Mouse (Mus musculus) embryonic facial prominence, embryonic 10.5 days (tissue): ENCODE results near the gene Dnajc7. TPM values are rescaled to one million over a fixed set of nuclear protein-coding genes. Genes with fewer than 3 reads are reported as not detected.

ENCODE experiments used
- DNase-seq: peaks from one replicate; pipeline ENCODE4 v3.0.0-alpha.2; 2017; ENCODE audit warnings: low spot score
- H3K27ac ChIP-seq: fragments of 300-500 bp; sonication (generic); replicated peaks from 2 replicates; pipeline ENCODE4 v1.5.1; 2016; ENCODE audit warnings: mild to moderate bottlenecking
- H3K27me3 ChIP-seq: fragments of 300-500 bp; sonication (generic); replicated peaks from 2 replicates; pipeline ENCODE4 v1.6.1; 2016; ENCODE audit warnings: low read depth, mild to moderate bottlenecking; ENCODE audit not compliant: poor library complexity, severe bottlenecking
- H3K36me3 ChIP-seq: fragments of 300-500 bp; sonication (generic); replicated peaks from 2 replicates; pipeline ENCODE4 v1.6.1; 2016; ENCODE audit warnings: mild to moderate bottlenecking, moderate library complexity
- H3K4me1 ChIP-seq: fragments of 300-500 bp; sonication (generic); 2 replicates; pipeline ENCODE4 v1.6.1; 2016
- H3K4me3 ChIP-seq: fragments of 300-500 bp; sonication (generic); 2 replicates; pipeline ENCODE4 v1.5.1; 2016; ENCODE audit warnings: mild to moderate bottlenecking, moderate library complexity
- H3K9me3 ChIP-seq: fragments of 300-500 bp; sonication (generic); 2 replicates; pipeline ENCODE4 v1.6.1; 2016; ENCODE audit warnings: mild to moderate bottlenecking
- WGBS: fragments of 180-500 bp; shearing (Covaris S2); methylation state at CpG from one replicate; pipeline ENCODE4 v1.1.7; 2016; 5-methylcytosine and 5-hydroxymethylcytosine counted together
- polyA plus RNA-seq: library from polyadenylated mRNA; unstranded; fragments of >200 nt; fragmentation: Nextera tagmentation; extraction: Ambion mirVana; gene quantifications from 2 replicates; pipeline ENCODE4 v1.2.1, GENCODE M21; 2016

The Dnajc7 gene
- polyA plus RNA-seq, 1 experiment from 2014 or later, result 279 TPM

- peak; percentile 86 for DNase-seq
- WGBS, result 2% methylated on average over 47 of the region's 47 CpGs
- H3K4me3 ChIP-seq, result peak within 1 kb of the TSS; percentile 79
- H3K4me1 ChIP-seq, result peaks cover 36% of the 10 kb centered on the region
- no peaks in the 10 kb centered on the region for H3K9me3 ChIP-seq
- H3K27ac ChIP-seq, result peak within 1 kb of the TSS; percentile 84
- H3K36me3 ChIP-seq, result peaks cover 35% of the 10 kb centered on the region
- peaks cover 41% of the 10 kb centered on the region for H3K27me3 ChIP-seq
These were observed 45.1 kb downstream of the Dnajc7 start, which contains the start of gene Cnp for GRCm38 (mm10) chr11:100574708-100575483. Gene Cnp, plus strand, starts transcription at chr11:100574904.

DNA sequence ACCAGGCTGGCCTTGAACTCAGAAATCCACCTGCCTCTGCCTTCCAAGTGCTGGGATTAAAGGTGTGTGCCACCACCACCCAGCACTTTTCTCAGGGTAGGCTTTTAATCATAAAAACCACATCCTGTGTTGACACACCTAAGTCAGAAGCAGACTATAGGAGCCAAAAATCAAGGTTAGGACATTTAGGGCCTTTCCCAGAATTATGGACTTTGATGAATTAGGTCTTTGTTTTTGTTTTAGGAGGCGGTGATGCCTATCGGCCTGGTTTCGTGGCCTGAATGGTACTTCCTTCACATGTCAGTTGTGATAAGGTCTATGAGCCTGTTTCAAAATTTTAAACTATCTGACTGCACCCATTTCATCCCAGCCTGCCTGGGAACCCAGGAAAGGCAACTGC is 45.8 kb downstream of the Dnajc7 start:
- Histone ChIP-seq H3K27me3 (peaks cover 41% of the 10 kb centered on the region), H3K4me3 (peak overlapping the region; percentile 79), H3K4me1 (peaks cover 37% of the 10 kb centered on the region), H3K9me3 (no peaks in the 10 kb centered on the region), H3K27ac (peak overlapping the region; percentile 84; the same call in 1 of the 2 replicates), H3K36me3 (peaks cover 28% of the 10 kb centered on the region)
- WGBS, result 91% methylated on average over 3 of the region's 3 CpGs
- no peak for DNase-seq

GRCm38 (mm10) chr11:100571202-100571567 is 48.8 kb downstream of the Dnajc7 start:
- H3K36me3 ChIP-seq, result peaks cover under 1% of the 10 kb centered on the region
- H3K27me3 ChIP-seq, result peaks cover 35% of the 10 kb centered on the region
- H3K9me3 ChIP-seq, result no peaks in the 10 kb centered on the region
- no peak overlapping the region; the same call in 1 of the 2 replicates for H3K27ac ChIP-seq
- peak; percentile 21 for DNase-seq
- peak overlapping the region; percentile 30 for H3K4me3 ChIP-seq
- 15% methylated on average over 16 of the region's 16 CpGs for WGBS
- H3K4me1 ChIP-seq, result peaks cover 42% of the 10 kb centered on the region

- Histone ChIP-seq H3K9me3 (no peaks in the 10 kb centered on the region), H3K36me3 (no peaks in the 10 kb centered on the region), H3K27me3 (peaks cover 30% of the 10 kb centered on the region), H3K4me3 (peak overlapping the region; percentile 30), H3K4me1 (peaks cover 36% of the 10 kb centered on the region), H3K27ac (no peak overlapping the region)
- DNase-seq, result peak; percentile 77
- WGBS, result 16% methylated on average over 8 of the region's 8 CpGs
These were observed 49.4 kb downstream of the Dnajc7 start for GRCm38 (mm10) chr11:100570430-100571201.

DNA sequence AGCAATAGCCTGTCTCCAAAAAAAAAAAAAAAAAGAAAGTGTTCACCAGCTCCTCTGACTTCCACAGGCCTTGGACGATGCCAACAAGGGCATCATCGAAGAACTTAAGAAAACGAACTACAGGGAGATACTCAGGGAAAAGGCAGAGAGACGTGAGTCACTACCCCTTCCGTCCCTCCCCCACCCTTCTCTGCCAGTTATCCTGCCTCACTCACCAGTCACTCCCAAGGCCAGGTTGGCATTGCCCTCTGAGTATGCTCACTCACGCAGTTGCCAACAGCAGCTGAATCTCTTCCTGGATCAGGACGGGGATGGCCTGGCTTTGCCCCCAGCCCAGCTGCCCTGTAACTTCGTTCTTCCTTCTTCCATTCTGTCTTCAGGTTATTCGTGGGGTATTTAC is 50.2 kb downstream of the Dnajc7 start:
- H3K4me3 ChIP-seq, result no peak overlapping the region
- WGBS, result 68% methylated on average over 9 of the region's 9 CpGs
- peaks cover 26% of the 10 kb centered on the region for H3K27me3 ChIP-seq
- no peaks in the 10 kb centered on the region for H3K36me3 ChIP-seq
- no peaks in the 10 kb centered on the region for H3K9me3 ChIP-seq
- H3K27ac ChIP-seq, result no peak overlapping the region
- no peak for DNase-seq
- H3K4me1 ChIP-seq, result peaks cover 28% of the 10 kb centered on the region

- WGBS, result 81% methylated on average over 8 of the region's 8 CpGs
- no peaks in the 10 kb centered on the region for H3K9me3 ChIP-seq
These were observed 51.3 kb downstream of the Dnajc7 start for GRCm38 (mm10) chr11:100568692-100569091.

DNA sequence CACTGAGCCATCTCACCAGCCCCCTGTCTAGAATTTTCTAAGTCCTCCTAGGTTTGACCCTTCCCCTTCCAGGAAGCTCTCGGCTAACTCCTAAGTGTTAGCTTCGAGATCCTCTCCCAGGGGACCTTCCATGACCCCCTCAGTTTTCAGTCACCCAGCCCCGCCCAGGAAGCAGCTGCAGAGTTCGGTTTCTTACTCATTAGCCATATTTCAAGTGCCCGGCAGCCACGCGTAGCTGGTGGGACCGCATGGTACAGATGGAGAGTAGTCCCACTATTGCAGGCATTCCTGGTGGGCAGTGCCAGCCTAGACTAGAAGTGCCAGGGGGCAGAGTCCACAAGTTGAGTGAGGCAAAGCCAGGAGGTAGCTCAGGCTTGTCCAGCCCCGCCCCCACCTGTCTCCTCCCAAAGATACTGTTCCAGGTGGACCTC is 52.1 kb downstream of the Dnajc7 start:
- no peak overlapping the region for H3K27ac ChIP-seq
- H3K36me3 ChIP-seq, result no peaks in the 10 kb centered on the region
- DNase-seq, result no peak
- no peaks in the 10 kb centered on the region for H3K9me3 ChIP-seq
- 69% methylated on average over 9 of the region's 9 CpGs for WGBS
- peaks cover 25% of the 10 kb centered on the region for H3K4me1 ChIP-seq
- no peak overlapping the region for H3K4me3 ChIP-seq
- peaks cover 23% of the 10 kb centered on the region for H3K27me3 ChIP-seq

More at GRCm38 (mm10) chr11:100568692-100569091, 51.3 kb downstream of the Dnajc7 start:
- peaks cover 25% of the 10 kb centered on the region for H3K4me1 ChIP-seq
- no peak overlapping the region for H3K27ac ChIP-seq
- DNase-seq, result no peak
- H3K36me3 ChIP-seq, result no peaks in the 10 kb centered on the region
- no peak overlapping the region for H3K4me3 ChIP-seq
- H3K27me3 ChIP-seq, result peaks cover 26% of the 10 kb centered on the region

DNA sequence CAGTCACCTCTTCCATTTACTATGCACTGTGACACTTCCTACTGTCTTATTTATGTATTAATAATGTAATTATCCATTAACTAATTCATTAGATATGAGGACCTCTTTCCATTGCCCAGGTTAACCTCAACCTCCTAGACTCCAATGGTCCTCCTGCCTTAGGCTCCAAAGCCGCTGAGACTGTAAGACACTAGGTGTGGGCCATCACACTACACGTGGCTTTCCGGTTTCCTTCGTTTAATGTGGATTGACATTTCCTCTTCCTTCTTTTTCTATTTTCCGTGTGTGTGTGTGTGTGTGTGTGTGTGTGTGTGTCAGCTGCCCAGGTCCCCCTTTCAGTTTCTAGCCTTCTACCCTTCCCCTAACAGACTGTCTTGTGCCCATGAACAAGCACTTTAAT is 52.7 kb downstream of the Dnajc7 start:
- peaks cover 17% of the 10 kb centered on the region for H3K27me3 ChIP-seq
- no peak overlapping the region for H3K4me3 ChIP-seq
- peaks cover 25% of the 10 kb centered on the region for H3K4me1 ChIP-seq
- no peaks in the 10 kb centered on the region for H3K9me3 ChIP-seq
- 84% methylated on average over 5 of the region's 5 CpGs for WGBS
- no peaks in the 10 kb centered on the region for H3K36me3 ChIP-seq
- DNase-seq, result no peak
- H3K27ac ChIP-seq, result no peak overlapping the region

GRCm38 (mm10) chr11:100564703-100565102 is 55.3 kb downstream of the Dnajc7 start:
- Histone ChIP-seq H3K9me3 (no peaks in the 10 kb centered on the region), H3K27ac (no peak overlapping the region), H3K4me3 (no peak overlapping the region), H3K4me1 (peaks cover 6% of the 10 kb centered on the region; the same call in 1 of the 2 replicates), H3K36me3 (no peaks in the 10 kb centered on the region), H3K27me3 (no peaks in the 10 kb centered on the region)
- DNase-seq, result no peak
- 88% methylated on average over 6 of the region's 6 CpGs for WGBS

GRCm38 (mm10) chr11:100564297-100564696 is 55.7 kb downstream of the Dnajc7 start:
- H3K9me3 ChIP-seq, result no peaks in the 10 kb centered on the region
- 85% methylated on average over 15 of the region's 15 CpGs for WGBS
- no peak overlapping the region for H3K4me3 ChIP-seq
- H3K4me1 ChIP-seq, result peaks cover 8% of the 10 kb centered on the region
- no peak overlapping the region for H3K27ac ChIP-seq
- H3K36me3 ChIP-seq, result no peaks in the 10 kb centered on the region
- H3K27me3 ChIP-seq, result no peaks in the 10 kb centered on the region
- DNase-seq, result no peak

- H3K36me3 ChIP-seq, result no peaks in the 10 kb centered on the region
- H3K4me3 ChIP-seq, result no peak overlapping the region
- no peak overlapping the region for H3K27ac ChIP-seq
- 61% methylated on average over 5 of the region's 5 CpGs for WGBS
- DNase-seq, result no peak
- peaks cover 7% of the 10 kb centered on the region for H3K4me1 ChIP-seq
- peaks cover 6% of the 10 kb centered on the region; the same call in 1 of the 2 replicates for H3K27me3 ChIP-seq
- H3K9me3 ChIP-seq, result no peaks in the 10 kb centered on the region
These were observed 58.2 kb downstream of the Dnajc7 start for GRCm38 (mm10) chr11:100561748-100562147.

DNA sequence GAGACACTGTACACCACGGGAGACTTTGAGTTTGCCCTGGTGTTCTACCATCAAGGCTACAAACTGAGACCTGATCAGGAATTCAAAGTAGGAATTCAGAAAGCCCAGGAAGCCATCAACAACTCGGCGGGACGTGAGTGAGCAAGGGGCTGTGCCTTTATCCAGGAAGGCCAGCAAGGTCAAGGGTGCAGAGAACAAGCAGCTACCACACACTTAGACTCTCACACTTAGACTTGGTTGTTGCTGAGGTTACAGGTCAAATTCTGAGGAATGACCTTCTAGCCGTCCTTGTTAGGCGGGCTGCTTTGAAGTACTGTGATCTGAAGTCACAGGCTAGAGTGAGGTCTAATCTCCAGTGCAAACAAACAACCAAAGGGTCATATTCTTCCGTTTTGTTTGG is 60.5 kb downstream of the Dnajc7 start:
- H3K27ac ChIP-seq, result no peak overlapping the region
- H3K9me3 ChIP-seq, result no peaks in the 10 kb centered on the region
- H3K4me3 ChIP-seq, result no peak overlapping the region
- DNase-seq, result no peak
- H3K36me3 ChIP-seq, result no peaks in the 10 kb centered on the region
- H3K4me1 ChIP-seq, result peaks cover 7% of the 10 kb centered on the region; the same call in 1 of the 2 replicates
- 47% methylated on average over 7 of the region's 7 CpGs for WGBS
- H3K27me3 ChIP-seq, result peaks cover 6% of the 10 kb centered on the region; the same call in 1 of the 2 replicates
